Mouse (Mus musculus): ENCODE results near the gene Cdk6.

- TF ChIP-seq CTCF (conservative IDR thresholded peaks at IDR 0.05 in 1 of 2, IDR thresholded peaks at IDR 0.05 in 1 of 2; ENCODE audit: low read depth in 2 of 2, low read length in 2 of 2) (no peak), E2F4 (IDR thresholded peaks at IDR 0.05; ENCODE audit: insufficient replicate concordance, low read depth, low read length) (no peak), POLR2A (IDR thresholded peaks at IDR 0.05; ENCODE audit: low read depth, low read length) (no peak), TCF12 (IDR thresholded peaks at IDR 0.05; ENCODE audit: low read depth, low read length) (no peak), EP300 (IDR thresholded peaks at IDR 0.05; ENCODE audit: low read length) (no peak), USF1 (IDR thresholded peaks at IDR 0.05; ENCODE audit: low read depth, low read length) (no peak), TBP (conservative IDR thresholded peaks at IDR 0.05; ENCODE audit: low read depth, low read length) (no peak), ZMIZ1 (IDR thresholded peaks at IDR 0.05; ENCODE audit: low read depth, low read length) (no peak), GABPA (IDR thresholded peaks at IDR 0.05; ENCODE audit: insufficient replicate concordance, low read depth, low read length) (no peak), CHD2 (IDR thresholded peaks at IDR 0.05; ENCODE audit: low read length) (no peak), MAFK (IDR thresholded peaks at IDR 0.05; ENCODE audit: insufficient replicate concordance, low read length) (no peak), JUN (IDR thresholded peaks at IDR 0.05; ENCODE audit: insufficient read depth, low read depth, low read length) (no peak), MEF2A (IDR thresholded peaks at IDR 0.05; ENCODE audit: borderline replicate concordance, low read depth, low read length) (no peak)
Measured at GRCm38 (mm10) chr5:3477711-3478110, 136.4 kb downstream of the Cdk6 start.

All from CH12.LX (cell line).